Mouse (Mus musculus) intestine, embryonic 16.5 days (tissue): ENCODE measurements around the gene Dirc2. TPM values are rescaled to one million over a fixed set of nuclear protein-coding genes. Genes with fewer than 3 reads are reported as not detected.

Experiments
- ATAC-seq: fragments of 200-750 bp; cut with Nextera tagmentation; 2 replicates; pipeline ENCODE4 v1.8.0; 2017; ENCODE audit warnings: moderate TSS enrichment, moderate library complexity
- H3K27ac ChIP-seq: fragments of 300-500 bp; sonication (generic); 2 replicates; pipeline ENCODE4 v1.5.1; 2014; ENCODE audit warnings: mild to moderate bottlenecking, low read length
- H3K27me3 ChIP-seq: fragments of 300-500 bp; sonication (generic); replicated peaks from 2 replicates; pipeline ENCODE4 v1.6.1; 2014; ENCODE audit warnings: low read length, control low read depth, mixed read lengths; ENCODE audit not compliant: control insufficient read depth, insufficient read depth
- H3K36me3 ChIP-seq: fragments of 300-500 bp; sonication (generic); 2 replicates; pipeline ENCODE4 v1.6.1; 2014; ENCODE audit warnings: low read length, control low read depth; ENCODE audit not compliant: control insufficient read depth, insufficient read depth
- H3K4me1 ChIP-seq: fragments of 300-500 bp; sonication (generic); 2 replicates; pipeline ENCODE4 v1.6.1; 2014; ENCODE audit warnings: low read length, control low read depth, mixed read lengths; ENCODE audit not compliant: control insufficient read depth, insufficient read depth
- H3K4me2 ChIP-seq: fragments of 300-500 bp; sonication (generic); 2 replicates; pipeline ENCODE4 v1.6.1; 2014; ENCODE audit warnings: low read depth, low read length, control low read depth
- H3K4me3 ChIP-seq: fragments of 300-500 bp; sonication (generic); 2 replicates; pipeline ENCODE4 v1.5.1; 2014; ENCODE audit warnings: mild to moderate bottlenecking, low read length
- H3K9ac ChIP-seq: fragments of 300-500 bp; sonication (generic); 2 replicates; pipeline ENCODE4 v1.6.1; 2014; ENCODE audit warnings: low read depth, low read length
- H3K9me3 ChIP-seq: fragments of 300-500 bp; sonication (generic); 2 replicates; pipeline ENCODE4 v1.6.1; 2016; ENCODE audit warnings: low read length, control low read depth; ENCODE audit not compliant: control insufficient read depth
- WGBS: fragments of 180-500 bp; shearing (Covaris S2); extraction: QIAGEN DNeasy Blood & Tissue Kit; methylation state at CpG from one replicate; pipeline ENCODE4 v1.1.7; 2014; 5-methylcytosine and 5-hydroxymethylcytosine counted together
- polyA plus RNA-seq: library from polyadenylated mRNA; unstranded; fragments of >200 nt; fragmentation: Nextera tagmentation; extraction: Ambion mirVana; gene quantifications from 2 replicates; pipeline ENCODE4 v1.2.1, GENCODE M21; 2015

Gene Dirc2
- polyA plus RNA-seq, 1 experiment from 2014 or later, result 7.8 TPM

GRCm38 (mm10) chr16:35779681-35780080, 10.5 kb upstream of the Dirc2 start:
- no peak for ATAC-seq
- Histone ChIP-seq H3K9me3 (no peaks in the 10 kb centered on the region), H3K4me1 (no peaks in the 10 kb centered on the region), H3K36me3 (no peaks in the 10 kb centered on the region), H3K4me2 (no peak overlapping the region), H3K9ac (no peak overlapping the region), H3K27ac (no peak overlapping the region), H3K4me3 (no peak overlapping the region), H3K27me3 (no peaks in the 10 kb centered on the region)
- 74% methylated on average over 7 of the region's 7 CpGs for WGBS

- Histone ChIP-seq H3K27me3 (no peaks in the 10 kb centered on the region), H3K36me3 (no peaks in the 10 kb centered on the region), H3K9me3 (no peaks in the 10 kb centered on the region), H3K4me3 (no peak overlapping the region), H3K4me2 (no peak overlapping the region), H3K9ac (no peak overlapping the region), H3K27ac (no peak overlapping the region), H3K4me1 (no peaks in the 10 kb centered on the region)
- WGBS, result 94% methylated on average over 4 of the region's 4 CpGs
- no peak for ATAC-seq
These were observed 8.6 kb upstream of the Dirc2 start for GRCm38 (mm10) chr16:35777768-35778167.

DNA sequence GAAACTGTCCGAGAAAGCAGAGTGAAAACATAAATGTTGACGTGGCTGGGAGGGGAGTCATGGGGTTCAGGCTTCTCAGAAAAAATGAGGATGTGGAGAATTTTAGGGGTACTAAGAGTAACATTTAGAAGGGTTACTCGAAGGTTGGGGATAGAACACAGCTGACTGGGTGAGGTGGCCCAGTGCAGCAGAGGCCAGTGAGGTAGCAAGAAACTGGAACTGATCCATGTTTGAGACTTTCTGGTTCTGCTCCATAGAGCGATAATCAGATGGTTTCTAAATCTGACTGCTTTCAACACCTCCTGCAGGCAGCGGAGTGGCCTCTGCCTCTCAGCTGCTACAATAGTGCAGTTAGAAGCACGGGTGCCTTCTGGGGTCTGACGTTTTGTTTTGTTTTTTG, 7.6 kb upstream of the Dirc2 start:
- Histone ChIP-seq H3K27me3 (no peaks in the 10 kb centered on the region), H3K9me3 (no peaks in the 10 kb centered on the region), H3K36me3 (no peaks in the 10 kb centered on the region), H3K4me1 (no peaks in the 10 kb centered on the region), H3K27ac (no peak overlapping the region), H3K4me3 (no peak overlapping the region), H3K9ac (no peak overlapping the region), H3K4me2 (no peak overlapping the region)
- no peak for ATAC-seq
- 91% methylated on average over 7 of the region's 7 CpGs for WGBS

DNA sequence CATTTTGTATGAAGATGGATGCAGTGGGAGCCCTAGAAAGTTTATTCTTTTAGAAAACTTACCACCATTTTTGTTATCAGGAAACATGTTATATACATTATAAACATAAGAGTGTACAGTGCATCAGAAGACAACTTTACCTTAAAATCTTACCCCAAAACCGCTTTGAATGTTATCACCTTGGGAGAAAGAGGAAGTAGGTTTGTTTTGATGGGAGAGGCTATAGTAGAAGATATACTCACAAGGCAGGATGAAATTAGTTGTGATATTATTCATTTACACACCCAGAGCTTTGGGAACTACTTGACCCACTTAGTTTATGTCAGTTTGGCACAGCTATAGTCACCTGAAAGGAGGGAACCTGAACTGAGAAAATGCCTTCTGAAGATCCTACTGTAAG, 6.7 kb upstream of the Dirc2 start:
- no peak overlapping the region for H3K9ac ChIP-seq
- ATAC-seq, result no peak
- peaks cover 6% of the 10 kb centered on the region for H3K4me1 ChIP-seq
- H3K9me3 ChIP-seq, result no peaks in the 10 kb centered on the region
- no peaks in the 10 kb centered on the region for H3K27me3 ChIP-seq
- H3K27ac ChIP-seq, result no peak overlapping the region
- H3K4me2 ChIP-seq, result no peak overlapping the region
- no peak overlapping the region for H3K4me3 ChIP-seq
- WGBS, result 86% methylated on average over 1 of the region's 1 CpGs
- H3K36me3 ChIP-seq, result no peaks in the 10 kb centered on the region

DNA sequence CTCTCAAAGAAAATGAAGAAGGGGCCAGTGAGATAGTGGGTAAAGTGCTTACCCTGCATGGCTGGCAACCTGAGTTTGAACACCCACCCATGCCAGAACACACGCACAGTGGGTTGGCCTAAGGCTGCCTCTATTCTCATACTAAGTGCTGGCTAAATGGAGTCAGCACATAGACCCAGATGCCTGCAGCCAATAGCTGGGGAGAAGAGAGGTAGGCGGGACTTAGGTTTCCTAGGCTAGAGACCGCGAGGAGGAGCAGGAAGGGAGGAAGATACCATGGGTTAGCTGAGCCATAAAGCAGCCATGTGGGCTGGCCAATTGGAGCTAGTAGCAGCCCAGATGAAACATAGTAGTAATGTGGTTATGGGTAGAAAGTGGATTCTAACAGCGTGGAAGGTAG, 3.4 kb upstream of the Dirc2 start:
- no peak overlapping the region for H3K27ac ChIP-seq
- no peak overlapping the region for H3K9ac ChIP-seq
- 87% methylated on average over 5 of the region's 5 CpGs for WGBS
- no peaks in the 10 kb centered on the region for H3K36me3 ChIP-seq
- H3K4me3 ChIP-seq, result no peak overlapping the region
- H3K27me3 ChIP-seq, result no peaks in the 10 kb centered on the region
- no peak for ATAC-seq
- no peak overlapping the region for H3K4me2 ChIP-seq
- no peaks in the 10 kb centered on the region for H3K9me3 ChIP-seq
- H3K4me1 ChIP-seq, result peaks cover 15% of the 10 kb centered on the region

DNA sequence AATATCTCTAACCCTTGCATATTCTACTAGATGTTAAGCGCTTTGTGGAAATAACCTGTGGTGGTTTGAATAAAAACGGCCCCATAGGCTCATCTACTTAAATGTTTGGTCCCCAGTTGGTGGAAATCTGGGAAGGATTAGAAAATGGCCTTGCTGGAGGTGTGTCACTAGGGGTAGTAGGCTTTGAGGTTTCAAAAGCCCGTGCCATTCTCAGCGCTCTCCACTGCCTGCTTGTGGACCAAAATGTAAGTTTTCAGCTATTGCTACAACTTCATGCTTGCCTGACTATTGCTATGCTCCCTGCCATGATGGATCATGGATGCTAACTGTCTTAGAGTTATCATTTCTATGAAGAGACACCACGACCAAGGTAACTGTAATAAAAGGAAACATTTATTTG, 2.5 kb upstream of the Dirc2 start:
- Histone ChIP-seq H3K9me3 (no peaks in the 10 kb centered on the region), H3K4me1 (peaks cover 16% of the 10 kb centered on the region), H3K36me3 (no peaks in the 10 kb centered on the region), H3K4me2 (peak overlapping the region; percentile 90; the same call in 1 of the 2 replicates), H3K27me3 (no peaks in the 10 kb centered on the region), H3K4me3 (no peak overlapping the region; the same call in 1 of the 2 replicates), H3K27ac (no peak overlapping the region), H3K9ac (no peak overlapping the region)
- ATAC-seq, result no peak
- WGBS, result 83% methylated on average over 5 of the region's 5 CpGs

GRCm38 (mm10) chr16:35771141-35771540, 2.0 kb upstream of the Dirc2 start:
- H3K4me1 ChIP-seq, result peaks cover 16% of the 10 kb centered on the region
- H3K4me2 ChIP-seq, result peak overlapping the region; percentile 90
- no peaks in the 10 kb centered on the region for H3K27me3 ChIP-seq
- ATAC-seq, result no peak
- 20% methylated on average over 8 of the region's 8 CpGs for WGBS
- H3K9ac ChIP-seq, result no peak overlapping the region
- no peak overlapping the region for H3K27ac ChIP-seq
- H3K9me3 ChIP-seq, result no peaks in the 10 kb centered on the region
- peak overlapping the region; percentile 72 for H3K4me3 ChIP-seq
- no peaks in the 10 kb centered on the region for H3K36me3 ChIP-seq

DNA sequence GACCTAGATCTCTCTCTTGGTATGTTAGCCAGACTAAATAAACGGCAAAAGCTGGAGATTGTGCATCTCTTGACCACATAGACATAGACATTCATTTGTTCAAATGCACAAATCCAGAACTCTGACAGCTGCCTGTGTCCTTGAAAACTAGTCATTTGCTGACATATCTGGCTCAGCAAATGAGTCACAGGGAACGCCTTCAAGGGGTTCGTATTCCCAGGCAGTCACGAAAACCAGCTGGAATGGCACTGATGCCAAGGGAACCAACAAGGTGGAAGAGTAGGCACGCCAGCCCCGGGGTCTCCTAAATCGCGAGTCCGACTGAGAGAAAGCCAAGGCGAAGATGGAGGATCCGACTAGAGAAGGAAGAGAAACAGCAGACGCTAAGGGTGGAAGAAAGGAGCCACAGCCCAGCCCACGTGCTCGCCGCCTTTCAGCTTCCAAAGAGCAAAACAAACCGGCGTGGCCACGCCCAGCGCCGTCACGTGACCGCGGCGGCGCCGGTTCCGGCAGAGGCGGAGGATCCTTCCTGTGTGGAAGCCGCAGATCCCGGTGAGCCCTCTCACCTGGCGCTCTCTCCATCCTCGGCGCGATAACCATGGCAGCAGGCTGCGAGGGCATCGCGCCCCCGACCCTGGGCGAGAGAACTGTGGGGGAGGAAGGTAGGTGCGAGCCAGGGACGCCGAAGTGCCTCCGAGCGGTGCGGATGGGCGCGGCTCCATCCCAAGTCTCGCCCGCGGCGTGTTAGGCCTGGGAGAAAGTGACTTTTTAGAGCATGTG, 912 bp upstream of the Dirc2 start, which contains the start of gene Hspbap1:
TSS of gene Hspbap1 (plus strand) at position 498 of the 780 bp plus-strand sequence.
- Histone ChIP-seq H3K9ac (peak within 1 kb of the TSS; percentile 90), H3K27ac (peak within 1 kb of the TSS; percentile 68), H3K36me3 (no peaks in the 10 kb centered on the region), H3K27me3 (no peaks in the 10 kb centered on the region), H3K4me1 (peaks cover 22% of the 10 kb centered on the region), H3K4me2 (peak within 1 kb of the TSS; percentile 90), H3K4me3 (peak within 1 kb of the TSS; percentile 72), H3K9me3 (no peaks in the 10 kb centered on the region)
- ATAC-seq, result peak; percentile 75
- WGBS, result under 1% methylated on average over 51 of the region's 51 CpGs

DNA sequence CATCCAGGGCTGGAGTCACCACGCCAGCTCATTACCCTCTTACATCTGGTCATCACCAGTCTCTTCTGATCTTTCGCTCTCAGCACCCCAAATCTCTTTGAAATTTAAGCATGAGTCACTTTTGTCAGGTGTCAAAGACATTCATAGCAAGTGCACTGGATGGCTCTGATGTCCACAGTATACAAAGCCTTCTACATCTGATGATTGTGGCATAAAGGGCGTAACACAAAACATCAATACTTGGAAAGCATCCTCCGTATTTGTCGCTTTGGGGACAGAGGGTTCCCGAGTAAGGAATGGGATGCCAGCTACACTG, 729 bp downstream of the Dirc2 start:
- ATAC-seq, result no peak
- WGBS, result 30% methylated on average over 6 of the region's 6 CpGs
- no peaks in the 10 kb centered on the region for H3K9me3 ChIP-seq
- H3K4me3 ChIP-seq, result peak overlapping the region; percentile 72
- peak overlapping the region; percentile 90 for H3K9ac ChIP-seq
- H3K4me1 ChIP-seq, result peaks cover 25% of the 10 kb centered on the region
- H3K27me3 ChIP-seq, result no peaks in the 10 kb centered on the region
- peak overlapping the region; percentile 90 for H3K4me2 ChIP-seq
- no peaks in the 10 kb centered on the region for H3K36me3 ChIP-seq
- H3K27ac ChIP-seq, result peak overlapping the region; percentile 68

DNA sequence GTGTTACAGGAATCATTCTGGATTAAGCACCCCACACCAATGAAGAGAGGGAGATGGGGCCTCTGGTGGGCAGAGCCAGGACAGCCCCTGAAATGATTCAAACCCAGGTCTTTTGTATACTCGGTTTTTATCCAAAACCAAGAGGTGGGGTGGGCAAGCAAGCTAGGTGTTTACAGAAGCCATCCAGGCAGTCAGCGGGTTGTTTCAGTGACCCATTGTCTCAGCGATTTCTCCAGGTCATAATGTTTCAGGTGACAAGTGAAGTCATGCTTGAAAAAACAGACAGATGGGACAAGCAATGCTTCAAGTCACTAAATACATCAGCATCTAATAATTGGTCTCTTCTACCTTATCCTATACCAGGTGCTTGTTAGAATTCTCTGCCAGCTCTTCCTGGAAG, 2.8 kb downstream of the Dirc2 start:
- no peaks in the 10 kb centered on the region for H3K27me3 ChIP-seq
- no peaks in the 10 kb centered on the region for H3K9me3 ChIP-seq
- H3K4me2 ChIP-seq, result no peak overlapping the region
- H3K4me3 ChIP-seq, result no peak overlapping the region
- H3K9ac ChIP-seq, result no peak overlapping the region
- 73% methylated on average over 3 of the region's 3 CpGs for WGBS
- peaks cover 24% of the 10 kb centered on the region for H3K4me1 ChIP-seq
- no peak for ATAC-seq
- H3K36me3 ChIP-seq, result no peaks in the 10 kb centered on the region
- no peak overlapping the region for H3K27ac ChIP-seq
